Mouse (Mus musculus) ES-Bruce4 (cell line): ENCODE measurements around the gene Zfp961.

Experiments
- CTCF ChIP-seq: IDR thresholded peaks from one replicate; pipeline ENCODE4 v1.8.1; 2011; ENCODE audit warnings: low read depth, low read length
- POLR2A ChIP-seq: IDR thresholded peaks from one replicate; pipeline ENCODE4 v1.8.1; 2011; ENCODE audit warnings: low read length; ENCODE audit not compliant: insufficient read depth

GRCm38 (mm10) chr8:71908309-71909261 lies 42.3 kb upstream of the Zfp961 start, which contains the start of the genes Zfp882 and Zfp617:
- TF ChIP-seq POLR2A (peak; percentile 49), CTCF (peak; percentile 50)
